Mouse (Mus musculus) gastrocnemius, adult 2 months (tissue): ENCODE measurements at regions not wholly inside any gene's neighbourhood (a gene's known extent, or its start where the extent isn't known, plus 50 kb on each side); places are given as distances from the start of the nearest gene placed in this dataset.

ENCODE experiments used
- DNase-seq: peaks from one replicate; pipeline ENCODE4 v3.0.0; 2022
- H3K27ac ChIP-seq: fragments of 200-600 bp; 2 replicates; pipeline ENCODE4 v1.8.1; 2022; ENCODE audit warnings: mild to moderate bottlenecking
- H3K4me3 ChIP-seq: fragments of 200-600 bp; 2 replicates; pipeline ENCODE4 v1.8.1; 2022; ENCODE audit warnings: mild to moderate bottlenecking, moderate library complexity
- CTCF ChIP-seq: fragments of 200-600 bp; IDR thresholded peaks from 2 replicates; pipeline ENCODE4 v1.8.1; 2022; ENCODE audit warnings: antibody characterized with exemption, mild to moderate bottlenecking, moderate library complexity
- intact Hi-C: fragments of 180-260 bp; cut with DNase I; formaldehyde crosslinking; loops from one replicate; pipeline ENCODE4 v1.15.1; 2025

DNA sequence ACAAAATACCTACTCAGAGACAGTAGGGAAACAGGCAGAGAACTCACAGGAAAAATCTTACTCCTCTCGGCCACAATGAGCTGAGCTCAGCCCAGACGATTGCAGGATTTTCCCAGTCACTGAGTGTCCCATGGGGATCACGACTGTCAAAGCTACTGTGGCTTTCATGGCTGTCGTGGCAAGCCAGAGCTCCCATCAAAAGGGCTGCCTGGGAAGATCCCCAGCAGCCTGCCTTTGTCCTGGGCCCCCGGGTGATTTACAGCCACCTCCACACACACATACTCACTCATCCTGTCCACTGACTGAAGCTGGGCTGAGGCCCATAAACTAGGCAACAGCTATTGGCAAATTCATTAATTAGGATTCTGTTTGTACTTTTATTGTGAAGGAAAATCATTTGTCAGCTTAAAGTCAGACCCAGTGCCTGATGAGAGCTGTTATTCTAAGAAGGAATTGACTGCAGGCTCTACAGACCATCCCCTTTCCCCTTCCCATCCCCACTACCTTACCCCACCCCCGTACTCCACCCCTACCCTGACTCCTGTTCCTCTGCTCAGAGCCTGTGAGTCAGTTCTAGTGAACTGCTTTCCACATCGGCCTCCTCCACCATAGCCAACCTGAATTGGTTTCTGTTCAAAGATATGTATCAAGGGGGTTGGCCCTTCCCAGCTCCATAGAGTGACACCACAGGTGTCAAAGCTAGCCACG, 399.1 kb downstream of the H2al1j start:
- peak; percentile 38 for DNase-seq
- intact Hi-C loops: loop anchor here (5.0 kb wide), 1 partner anchor 59 kb away; no protein-coding TSS in a partner anchor
- no peak for TF ChIP-seq CTCF
- Histone ChIP-seq H3K4me3 (no peak overlapping the region), H3K27ac (peak overlapping the region; percentile 90)

DNA sequence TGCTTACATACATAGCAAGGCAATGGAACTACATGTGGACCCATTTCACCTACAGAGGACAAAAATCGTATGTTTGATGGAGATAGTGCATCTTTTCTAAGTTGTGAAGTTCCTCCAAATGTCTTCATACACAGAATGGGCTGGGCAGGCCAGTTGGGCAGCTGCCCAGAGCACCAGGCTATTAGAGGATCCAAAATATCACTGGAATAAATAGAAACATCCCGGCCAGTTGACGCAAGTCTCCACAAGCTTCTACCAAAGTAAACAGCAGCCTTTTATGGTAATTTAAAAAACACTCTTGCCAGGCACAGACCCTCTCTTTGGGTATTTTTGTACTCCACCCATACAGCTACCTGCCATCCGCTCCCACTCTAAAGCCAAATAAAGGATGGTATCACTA, 400.9 kb downstream of the H2al1j start:
- no peak for TF ChIP-seq CTCF
- intact Hi-C loops: loop anchor here (5.0 kb wide), 1 partner anchor 61 kb away; no protein-coding TSS in a partner anchor
- H3K4me3 ChIP-seq: no peak overlapping the region
- peak overlapping the region; percentile 90 for H3K27ac ChIP-seq
- peak; percentile 77 for DNase-seq

DNA sequence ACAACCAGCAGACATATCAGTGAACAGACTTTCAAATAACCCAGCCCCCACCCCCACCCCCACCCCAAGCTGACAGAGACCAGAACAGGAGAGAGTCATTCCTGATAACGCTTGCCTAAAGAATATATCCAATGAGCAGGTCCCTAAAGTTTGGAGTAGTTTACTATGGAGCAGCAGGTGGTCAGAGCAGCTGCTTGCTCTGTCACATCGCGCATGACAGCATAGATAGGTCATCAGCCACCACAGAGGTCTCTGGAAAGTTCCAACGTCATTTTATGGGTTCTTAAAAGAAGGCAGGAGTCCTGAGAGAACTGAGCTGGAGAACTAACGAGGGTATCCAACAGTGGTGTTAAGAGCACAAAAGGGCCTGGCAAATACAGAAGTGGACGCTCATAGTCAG, 402.4 kb downstream of the H2al1j start:
- no peak for TF ChIP-seq CTCF
- no peak for DNase-seq
- no peak overlapping the region for H3K27ac ChIP-seq
- intact Hi-C loops: loop anchor here (5.0 to 10.0 kb wide), 2 partner anchors 63 to 95 kb away; no protein-coding TSS in a partner anchor
- H3K4me3 ChIP-seq: no peak overlapping the region

DNA sequence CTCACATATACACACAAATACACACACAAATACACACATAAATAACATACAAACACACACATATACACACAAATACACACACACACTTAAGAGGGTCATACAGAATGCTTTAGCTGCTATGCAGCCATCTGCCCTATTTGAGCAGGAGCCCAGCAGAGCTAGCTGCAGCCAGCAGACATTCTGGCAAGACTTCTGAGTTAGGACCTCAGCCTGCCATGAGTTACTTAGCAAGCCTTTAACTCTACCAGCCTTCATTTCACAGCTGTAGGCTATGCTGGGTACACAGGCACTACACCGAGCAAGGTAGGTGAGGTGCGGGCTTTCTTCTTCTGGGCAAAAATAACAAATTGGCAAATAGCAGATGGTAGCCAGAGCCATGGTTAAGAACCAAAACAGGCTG, 404.7 kb downstream of the H2al1j start:
- no peak overlapping the region for H3K4me3 ChIP-seq
- TF ChIP-seq CTCF: no peak
- H3K27ac ChIP-seq: peak overlapping the region; percentile 41; the same call in 1 of the 2 replicates
- DNase-seq: peak; percentile 37
- intact Hi-C loops: loop anchor here (10.0 kb wide), 1 partner anchor 98 kb away; no protein-coding TSS in a partner anchor

DNA sequence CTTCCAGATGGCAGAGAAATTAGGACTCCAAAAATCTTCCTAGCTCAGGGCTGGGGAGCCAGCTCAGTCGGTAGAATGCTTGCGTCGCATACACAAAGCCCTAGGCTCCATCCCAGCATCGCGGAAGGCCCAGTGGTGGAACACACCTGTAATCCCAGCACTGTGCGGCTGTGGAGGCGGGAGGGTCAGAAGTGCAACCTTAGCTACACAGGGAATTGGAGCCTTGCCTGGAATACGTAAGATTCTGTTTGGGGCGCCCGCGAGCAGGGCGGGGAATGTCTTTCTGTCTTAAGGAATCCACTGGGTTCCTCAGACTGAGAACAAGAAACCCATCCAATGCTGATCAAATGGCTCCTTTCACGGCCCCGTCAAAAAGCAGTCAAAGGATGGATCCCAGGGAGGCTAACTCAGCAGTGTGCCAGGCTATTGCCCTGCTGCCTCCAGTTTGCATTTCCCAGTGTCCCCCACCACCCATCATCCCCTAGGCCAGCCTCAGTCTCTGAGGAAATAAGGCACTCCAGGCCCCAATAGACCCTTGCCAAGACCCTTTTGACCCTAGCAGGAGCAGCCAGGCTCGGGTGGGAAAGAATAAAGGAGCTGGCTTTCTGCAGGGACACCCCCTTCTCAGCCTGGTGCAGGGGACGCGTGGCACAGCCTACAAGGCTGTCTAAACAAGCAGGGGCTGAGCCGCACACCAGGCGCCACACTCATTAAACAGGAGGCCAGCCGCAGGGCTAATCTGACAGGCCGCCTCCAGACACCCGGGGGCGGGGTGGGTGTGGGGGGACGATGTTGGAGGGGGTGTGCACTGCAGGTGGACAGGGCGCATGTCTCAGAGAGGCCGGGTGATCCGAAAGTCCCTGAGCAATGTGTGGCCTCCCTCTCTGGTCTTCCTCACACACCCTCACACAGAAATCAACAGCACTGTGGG, 407.1 kb downstream of the H2al1j start:
- no peak for TF ChIP-seq CTCF
- Histone ChIP-seq H3K4me3 (no peak overlapping the region), H3K27ac (peak overlapping the region; percentile 57)
- DNase-seq: no peak
- intact Hi-C loops: loop anchor here (10.0 kb wide), 1 partner anchor 100 kb away; no protein-coding TSS in a partner anchor

DNA sequence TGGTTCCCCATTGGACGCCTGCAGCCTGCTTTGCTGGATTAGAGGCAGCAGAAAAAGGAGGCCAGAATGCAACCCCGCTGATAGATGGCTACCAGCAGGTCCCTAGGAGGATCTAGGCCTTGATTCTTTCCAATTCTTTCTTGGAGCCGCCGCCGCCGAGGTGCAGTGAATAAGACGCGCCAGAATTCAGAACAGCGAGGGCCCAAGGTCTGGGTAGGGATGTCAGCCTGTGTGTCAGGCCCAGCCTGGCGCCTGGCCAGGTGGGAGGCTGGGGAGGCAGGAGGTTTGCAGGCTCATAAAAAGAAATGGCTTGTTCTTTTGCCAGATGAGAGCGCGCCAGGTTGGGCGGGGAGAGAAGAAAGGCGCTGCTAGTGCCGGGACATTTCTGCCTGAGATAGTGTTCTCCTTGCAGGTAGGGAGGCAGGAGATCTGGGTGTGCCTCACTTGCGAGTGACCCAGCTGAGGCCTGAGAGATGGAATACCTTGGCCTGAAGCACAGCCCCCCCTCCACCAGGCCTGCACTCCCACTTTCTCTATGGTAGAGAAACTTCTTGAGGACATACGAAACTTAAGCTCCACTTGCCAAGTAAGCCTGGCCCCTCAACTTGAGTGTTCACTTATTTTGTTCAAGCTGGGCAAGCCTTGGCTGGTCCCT, 408.0 kb downstream of the H2al1j start:
- no peak for TF ChIP-seq CTCF
- Histone ChIP-seq H3K27ac (peak overlapping the region; percentile 57), H3K4me3 (no peak overlapping the region)
- intact Hi-C loops: loop anchor here (10.0 kb wide), 1 partner anchor 101 kb away; no protein-coding TSS in a partner anchor
- DNase-seq: peak; percentile 88

DNA sequence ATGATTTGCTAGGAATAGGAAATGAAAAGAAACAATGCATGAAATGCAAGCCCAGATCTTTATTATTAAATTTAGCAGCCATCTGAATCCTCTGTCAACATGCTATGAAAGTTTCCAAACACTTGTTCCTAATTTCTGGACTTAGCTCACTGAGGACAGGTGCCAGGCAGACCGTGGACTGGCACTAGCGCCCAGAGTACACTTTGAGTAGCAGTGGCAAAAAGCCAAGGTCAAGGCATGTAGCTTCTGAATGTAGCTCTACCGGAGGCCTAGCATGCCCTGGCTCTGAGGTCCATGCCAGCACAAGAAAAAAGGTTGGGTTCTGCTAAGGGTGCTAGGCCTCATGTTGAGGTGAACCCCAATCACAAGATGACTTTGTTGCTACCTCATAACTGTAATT, 408.9 kb downstream of the H2al1j start:
- no peak for TF ChIP-seq CTCF
- DNase-seq: peak; percentile 70
- intact Hi-C loops: loop anchor here (10.0 kb wide), 1 partner anchor 102 kb away; no protein-coding TSS in a partner anchor
- Histone ChIP-seq H3K27ac (peak overlapping the region; percentile 57; the same call in 1 of the 2 replicates), H3K4me3 (no peak overlapping the region)

GRCm38 (mm10) chrX:11739565-11739964, 411.9 kb downstream of the H2al1j start:
- TF ChIP-seq CTCF: no peak
- no peak overlapping the region for H3K27ac ChIP-seq
- intact Hi-C loops: loop anchor here (10.0 kb wide), 1 partner anchor 105 kb away; no protein-coding TSS in a partner anchor

DNA sequence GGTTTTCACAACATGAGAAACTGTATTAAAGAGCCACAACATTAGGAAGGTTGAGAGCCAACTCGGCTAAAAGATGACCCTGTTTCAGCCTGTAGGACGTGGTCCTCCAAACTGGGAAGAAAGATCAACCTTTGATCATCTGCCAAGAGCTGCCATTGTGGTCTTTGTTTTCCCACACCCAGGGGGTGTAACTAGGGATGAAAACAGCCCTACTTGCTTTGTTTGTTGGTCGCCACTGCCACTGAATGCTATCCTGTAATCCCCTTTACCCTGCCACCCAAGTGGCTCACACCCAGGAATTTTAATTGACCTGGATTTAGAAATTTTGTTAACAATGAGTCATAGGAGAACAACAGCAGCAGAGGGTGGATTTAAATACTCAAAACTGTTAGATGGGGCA, 414.2 kb downstream of the Bcor start:
- DNase-seq: no peak
- Histone ChIP-seq H3K4me3 (no peak overlapping the region), H3K27ac (no peak overlapping the region)
- intact Hi-C loops: no loop called here
- no peak for TF ChIP-seq CTCF

More at GRCm38 (mm10) chrX:11739565-11739964, 411.9 kb downstream of the H2al1j start:
- DNase-seq: no peak
- no peak overlapping the region for H3K4me3 ChIP-seq

GRCm38 (mm10) chrX:11747386-11748121, 412.6 kb downstream of the Bcor start:
- Histone ChIP-seq H3K27ac (no peak overlapping the region), H3K4me3 (no peak overlapping the region)
- TF ChIP-seq CTCF: no peak
- no peak for DNase-seq
- intact Hi-C loops: no loop called here

- TF ChIP-seq CTCF: no peak
- DNase-seq: peak; percentile 90
- Histone ChIP-seq H3K4me3 (no peak overlapping the region), H3K27ac (no peak overlapping the region)
- intact Hi-C loops: no loop called here
Measured at GRCm38 (mm10) chrX:11748278-11748677, 411.9 kb downstream of the Bcor start.

GRCm38 (mm10) chrX:11752513-11752912, 407.6 kb downstream of the Bcor start:
- DNase-seq: no peak
- Histone ChIP-seq H3K27ac (no peak overlapping the region), H3K4me3 (no peak overlapping the region)
- intact Hi-C loops: no loop called here
- TF ChIP-seq CTCF: no peak
